Mouse (Mus musculus): ENCODE measurements around the gene Atp13a1. TPM values are rescaled to one million over a fixed set of nuclear protein-coding genes. Genes with fewer than 3 reads are reported as not detected.
A peak's percentile ranks its signal among the peaks of the same experiment; 100 is the strongest.

Atp13a1 gene
- 46.5 and 51.9 TPM in 2 replicates for polyA plus RNA-seq (2015; fragmentation: Nextera tagmentation; extraction: Ambion mirVana)

- Histone ChIP-seq H3K9ac (peak within 1 kb of the TSS; percentile 81), H3K27me3 (no peaks in the 10 kb centered on the region), H3K4me2 (replicated peaks) (peak within 1 kb of the TSS; percentile 77), H3K27ac (replicated peaks) (peak within 1 kb of the TSS; percentile 89), H3K9me3 (replicated peaks) (no peaks in the 10 kb centered on the region), H3K4me1 (peaks cover 25% of the 10 kb centered on the region), H3K4me3 (replicated peaks) (peak within 1 kb of the TSS; percentile 100), H3K36me3 (peaks cover 22% of the 10 kb centered on the region)
- peak; percentile 90 for ATAC-seq (ENCODE audit: insufficient number of reproducible peaks, low FRiP score, low TSS enrichment, low read depth)
- WGBS: under 1% methylated on average over 38 of the region's 38 CpGs
Measured at GRCm38 (mm10) chr8:69790773-69791367, at the start of gene Atp13a1, which contains the start of gene Zfp866. Gene Atp13a1, plus strand, starts transcription at chr8:69791163. Gene Zfp866, minus strand, starts transcription at chr8:69791178.

GRCm38 (mm10) chr8:69741231-69741630 is 49.7 kb upstream of the Atp13a1 start:
- peaks cover 20% of the 10 kb centered on the region for H3K36me3 ChIP-seq
- H3K4me2 ChIP-seq (replicated peaks): no peak overlapping the region
- no peaks in the 10 kb centered on the region for H3K9me3 ChIP-seq (replicated peaks)
- H3K9ac ChIP-seq: no peak overlapping the region
- H3K27ac ChIP-seq (replicated peaks): no peak overlapping the region
- H3K4me3 ChIP-seq (replicated peaks): no peak overlapping the region
- no peaks in the 10 kb centered on the region for H3K27me3 ChIP-seq
- WGBS: 83% methylated on average over 2 of the region's 2 CpGs
- no peaks in the 10 kb centered on the region for H3K4me1 ChIP-seq
- ATAC-seq (ENCODE audit: insufficient number of reproducible peaks, low FRiP score, low TSS enrichment, low read depth): no peak

- Histone ChIP-seq H3K4me3 (replicated peaks) (peak within 1 kb of the TSS; percentile 73), H3K9me3 (replicated peaks) (no peaks in the 10 kb centered on the region), H3K27ac (replicated peaks) (peak within 1 kb of the TSS; percentile 99), H3K4me2 (replicated peaks) (peak within 1 kb of the TSS; percentile 49), H3K27me3 (no peaks in the 10 kb centered on the region), H3K4me1 (peaks cover 11% of the 10 kb centered on the region), H3K9ac (peak within 1 kb of the TSS; percentile 93), H3K36me3 (0 out of 2 replicates have a peak, but pooled peaks cover 4% of the 10 kb centered on the region)
- ATAC-seq (ENCODE audit: insufficient number of reproducible peaks, low FRiP score, low TSS enrichment, low read depth): peak; percentile 98
- WGBS: 2% methylated on average over 48 of the region's 48 CpGs
Measured at GRCm38 (mm10) chr8:69749544-69750454, 41.2 kb upstream of the Atp13a1 start, which contains the start of gene Zfp963. Gene Zfp963, minus strand, starts transcription at chr8:69749970.

GRCm38 (mm10) chr8:69752437-69752836 is 38.5 kb upstream of the Atp13a1 start:
- 84% methylated on average over 2 of the region's 2 CpGs for WGBS

GRCm38 (mm10) chr8:69758316-69758715 is 32.6 kb upstream of the Atp13a1 start:
- Histone ChIP-seq H3K36me3 (peaks cover 36% of the 10 kb centered on the region), H3K27ac (replicated peaks) (no peak overlapping the region), H3K9ac (no peak overlapping the region), H3K4me2 (replicated peaks) (no peak overlapping the region), H3K9me3 (replicated peaks) (no peaks in the 10 kb centered on the region), H3K4me1 (no peaks in the 10 kb centered on the region), H3K27me3 (no peaks in the 10 kb centered on the region), H3K4me3 (replicated peaks) (no peak overlapping the region)
- 94% methylated on average over 5 of the region's 5 CpGs for WGBS
- no peak for ATAC-seq (ENCODE audit: insufficient number of reproducible peaks, low FRiP score, low TSS enrichment, low read depth)

More at GRCm38 (mm10) chr8:69752437-69752836, 38.5 kb upstream of the Atp13a1 start:
- no peak overlapping the region for H3K4me2 ChIP-seq (replicated peaks)
- no peak overlapping the region for H3K9ac ChIP-seq
- ATAC-seq (ENCODE audit: insufficient number of reproducible peaks, low FRiP score, low TSS enrichment, low read depth): no peak
- H3K4me1 ChIP-seq: peaks cover 11% of the 10 kb centered on the region
- no peak overlapping the region for H3K27ac ChIP-seq (replicated peaks)
- no peak overlapping the region for H3K4me3 ChIP-seq (replicated peaks)
- H3K27me3 ChIP-seq: no peaks in the 10 kb centered on the region
- H3K9me3 ChIP-seq (replicated peaks): no peaks in the 10 kb centered on the region
- peaks cover 10% of the 10 kb centered on the region; the same call in 1 of the 2 replicates for H3K36me3 ChIP-seq

- H3K27ac ChIP-seq (replicated peaks): no peak overlapping the region
- no peak for ATAC-seq (ENCODE audit: insufficient number of reproducible peaks, low FRiP score, low TSS enrichment, low read depth)
- H3K27me3 ChIP-seq: no peaks in the 10 kb centered on the region
- no peaks in the 10 kb centered on the region for H3K4me1 ChIP-seq
- peaks cover 62% of the 10 kb centered on the region for H3K36me3 ChIP-seq
- WGBS: 86% methylated on average over 4 of the region's 4 CpGs
- H3K4me3 ChIP-seq (replicated peaks): no peak overlapping the region
- 0 out of 2 replicates have a peak, but pooled peaks cover 12% of the 10 kb centered on the region for H3K9me3 ChIP-seq (replicated peaks)
- H3K4me2 ChIP-seq (replicated peaks): no peak overlapping the region
- no peak overlapping the region for H3K9ac ChIP-seq
Measured at GRCm38 (mm10) chr8:69761814-69762445, 29.0 kb upstream of the Atp13a1 start.

GRCm38 (mm10) chr8:69771221-69771620 is 19.7 kb upstream of the Atp13a1 start:
- Histone ChIP-seq H3K27ac (replicated peaks) (no peak overlapping the region), H3K9ac (no peak overlapping the region), H3K4me1 (peaks cover 16% of the 10 kb centered on the region), H3K9me3 (replicated peaks) (0 out of 2 replicates have a peak, but pooled peaks cover 9% of the 10 kb centered on the region), H3K36me3 (peaks cover 41% of the 10 kb centered on the region), H3K4me2 (replicated peaks) (no peak overlapping the region), H3K27me3 (no peaks in the 10 kb centered on the region), H3K4me3 (replicated peaks) (no peak overlapping the region)
- 77% methylated on average over 9 of the region's 9 CpGs for WGBS
- no peak for ATAC-seq (ENCODE audit: insufficient number of reproducible peaks, low FRiP score, low TSS enrichment, low read depth)

GRCm38 (mm10) chr8:69772106-69772505 is 18.9 kb upstream of the Atp13a1 start:
- Histone ChIP-seq H3K9ac (no peak overlapping the region), H3K9me3 (replicated peaks) (0 out of 2 replicates have a peak, but pooled peaks cover 2% of the 10 kb centered on the region), H3K4me1 (peaks cover 16% of the 10 kb centered on the region), H3K27me3 (no peaks in the 10 kb centered on the region), H3K27ac (replicated peaks) (no peak overlapping the region), H3K36me3 (peaks cover 33% of the 10 kb centered on the region), H3K4me2 (replicated peaks) (no peak overlapping the region), H3K4me3 (replicated peaks) (no peak overlapping the region)
- WGBS: 85% methylated on average over 2 of the region's 2 CpGs
- no peak for ATAC-seq (ENCODE audit: insufficient number of reproducible peaks, low FRiP score, low TSS enrichment, low read depth)

- ATAC-seq (ENCODE audit: insufficient number of reproducible peaks, low FRiP score, low TSS enrichment, low read depth): peak; percentile 99
- Histone ChIP-seq H3K9ac (peak within 1 kb of the TSS; percentile 99), H3K27ac (replicated peaks) (peak within 1 kb of the TSS; percentile 100), H3K4me3 (replicated peaks) (peak within 1 kb of the TSS; percentile 88), H3K4me1 (peaks cover 16% of the 10 kb centered on the region), H3K9me3 (replicated peaks) (no peaks in the 10 kb centered on the region), H3K27me3 (no peaks in the 10 kb centered on the region), H3K36me3 (peaks cover 8% of the 10 kb centered on the region), H3K4me2 (replicated peaks) (peak within 1 kb of the TSS; percentile 54)
- WGBS: under 1% methylated on average over 41 of the region's 41 CpGs
Measured at GRCm38 (mm10) chr8:69774503-69775148, 16.3 kb upstream of the Atp13a1 start, which contains the start of gene Gm20422. Gene Gm20422, minus strand, starts transcription at chr8:69774886.

- Histone ChIP-seq H3K9ac (no peak overlapping the region), H3K36me3 (peaks cover 4% of the 10 kb centered on the region; the same call in 1 of the 2 replicates), H3K27ac (replicated peaks) (peak overlapping the region; percentile 100; the same call in 1 of the 2 replicates), H3K9me3 (replicated peaks) (no peaks in the 10 kb centered on the region), H3K4me1 (peaks cover 16% of the 10 kb centered on the region), H3K4me3 (replicated peaks) (peak overlapping the region; percentile 88), H3K27me3 (no peaks in the 10 kb centered on the region), H3K4me2 (replicated peaks) (peak overlapping the region; percentile 54; the same call in 1 of the 2 replicates)
- WGBS: 49% methylated on average over 2 of the region's 2 CpGs
- ATAC-seq (ENCODE audit: insufficient number of reproducible peaks, low FRiP score, low TSS enrichment, low read depth): no peak
Measured at GRCm38 (mm10) chr8:69775149-69775534, 15.8 kb upstream of the Atp13a1 start.
